Mouse (Mus musculus): Measurements from ENCODE around the gene Tmem177.

Gene Tmem177

DNA sequence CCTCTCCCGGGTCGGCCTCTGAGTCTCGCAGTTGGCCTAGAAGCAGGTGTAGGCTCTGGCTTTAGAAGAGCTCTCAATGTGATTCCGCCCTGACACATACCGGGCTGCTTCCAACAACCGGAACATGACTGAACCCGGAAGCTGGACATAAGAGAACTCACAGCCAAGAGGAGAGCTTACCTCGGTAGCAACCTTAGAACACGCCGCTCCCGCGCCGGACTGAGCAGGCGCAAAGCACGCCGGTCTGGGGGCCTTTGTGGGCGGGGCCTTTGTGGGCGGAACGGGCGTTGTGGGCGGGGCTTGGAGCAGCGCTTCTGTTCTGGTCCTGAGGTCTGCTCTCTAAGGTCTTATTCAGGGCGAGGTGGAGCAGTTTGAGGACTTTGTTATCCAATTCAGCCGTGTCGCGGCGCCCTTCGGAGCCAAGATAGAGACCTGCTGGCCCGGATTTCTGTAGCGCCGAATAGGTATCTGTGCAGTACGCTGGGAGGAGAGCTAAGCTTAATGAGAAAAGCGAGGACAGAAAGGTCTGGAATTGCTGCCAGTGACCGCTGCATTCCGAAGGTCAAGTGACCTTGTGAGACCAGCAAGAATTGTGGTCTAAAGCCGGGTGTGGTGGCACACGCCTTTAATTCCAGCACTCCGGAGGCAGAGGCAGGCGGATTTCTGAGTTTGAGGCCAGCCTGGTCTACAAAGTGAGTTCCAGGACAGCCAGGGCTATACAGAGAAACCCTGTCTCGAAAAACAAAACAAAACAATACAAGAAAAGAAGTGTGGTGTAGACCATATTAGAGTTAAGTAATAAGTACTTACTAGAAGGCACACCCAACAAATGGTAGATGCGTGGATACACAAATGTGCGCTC is at the start of gene Tmem177:
Gene Tmem177 (minus strand): TSS at position 256 of the 862 bp plus-strand sequence.
- peak; percentile 97 for DNase-seq

DNA sequence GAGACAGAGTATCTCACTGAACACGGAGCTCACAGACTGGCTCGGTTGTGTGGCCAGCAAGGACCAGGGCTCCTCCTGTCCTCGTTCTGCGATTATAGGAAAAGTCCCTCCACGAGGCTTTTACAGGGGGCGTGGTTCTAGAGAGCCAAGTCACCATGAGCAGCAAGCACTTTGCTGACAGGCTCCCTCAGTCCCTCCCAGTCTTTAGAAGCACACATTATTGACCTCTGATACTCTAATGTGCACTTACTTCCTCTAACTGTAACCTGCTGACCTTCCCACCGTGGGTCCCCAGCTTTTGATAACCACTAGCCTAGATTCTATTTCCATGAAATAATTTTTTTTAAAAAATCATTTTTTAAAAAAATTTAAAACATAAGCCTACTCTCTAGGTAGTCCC is 46.9 kb upstream of the Tmem177 start:
- DNase-seq, result no peak

DNA sequence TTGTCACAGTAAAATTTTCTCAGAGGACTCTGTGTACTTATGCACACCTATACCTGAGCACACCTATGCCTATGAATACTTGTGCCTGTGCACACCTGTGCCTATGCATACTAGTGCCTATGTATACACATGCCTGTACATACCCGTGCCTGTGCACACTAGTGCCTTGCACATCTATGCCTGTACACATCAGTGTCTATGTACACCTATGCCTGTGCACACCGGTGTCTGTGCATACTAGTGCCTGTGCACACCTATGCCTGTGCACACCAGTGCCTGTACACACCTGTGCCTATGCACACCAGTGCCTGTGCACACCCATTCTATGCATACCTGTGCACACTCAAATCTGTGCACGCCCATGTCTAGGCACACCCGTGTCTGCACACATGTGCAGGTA is 46.5 kb upstream of the Tmem177 start:
- no peak for DNase-seq

DNA sequence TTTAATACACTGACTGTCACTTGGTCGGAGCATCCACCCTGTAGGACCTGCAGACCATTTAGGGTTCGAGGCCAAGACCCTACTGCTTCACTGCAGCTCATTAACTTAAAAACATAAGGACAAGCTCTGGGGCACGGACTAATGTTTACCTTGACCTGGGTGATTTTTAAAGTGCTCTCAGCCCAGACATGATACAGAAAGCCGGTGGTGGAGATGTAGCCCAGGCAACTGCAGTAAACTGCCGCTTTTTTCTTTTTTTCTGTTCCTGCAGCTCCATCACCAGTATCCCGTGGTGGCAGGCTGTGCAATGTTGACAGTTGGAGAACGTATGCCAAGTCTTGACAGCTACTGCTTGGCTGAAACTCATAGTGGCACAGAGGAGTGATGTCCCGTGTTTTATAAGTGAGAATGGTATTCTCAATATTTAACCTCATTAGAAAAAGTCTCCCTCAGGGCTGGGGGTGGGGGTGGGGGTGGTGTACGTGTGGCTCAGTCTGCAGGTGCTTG is 44.8 kb upstream of the Tmem177 start:
- no peak for DNase-seq

DNA sequence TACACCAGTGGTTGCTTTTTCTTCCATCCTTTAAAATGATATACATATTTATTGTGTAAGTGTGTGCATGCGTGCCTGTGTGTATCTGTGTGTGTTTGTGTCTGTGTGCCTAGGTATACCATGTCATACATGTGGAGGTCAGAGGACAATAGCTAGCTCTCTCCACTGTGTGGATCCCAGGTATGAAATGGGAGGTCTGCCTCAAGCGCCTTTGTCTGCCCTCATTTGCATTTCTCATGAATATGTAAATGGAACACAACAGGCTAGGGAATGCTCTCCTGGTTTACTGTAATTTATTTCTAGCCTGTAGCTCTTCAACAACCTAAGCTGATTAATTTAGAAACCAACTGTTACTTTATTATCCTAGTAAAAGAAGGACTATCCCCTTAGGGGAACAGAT is 41.7 kb upstream of the Tmem177 start:
- DNase-seq, result no peak

DNA sequence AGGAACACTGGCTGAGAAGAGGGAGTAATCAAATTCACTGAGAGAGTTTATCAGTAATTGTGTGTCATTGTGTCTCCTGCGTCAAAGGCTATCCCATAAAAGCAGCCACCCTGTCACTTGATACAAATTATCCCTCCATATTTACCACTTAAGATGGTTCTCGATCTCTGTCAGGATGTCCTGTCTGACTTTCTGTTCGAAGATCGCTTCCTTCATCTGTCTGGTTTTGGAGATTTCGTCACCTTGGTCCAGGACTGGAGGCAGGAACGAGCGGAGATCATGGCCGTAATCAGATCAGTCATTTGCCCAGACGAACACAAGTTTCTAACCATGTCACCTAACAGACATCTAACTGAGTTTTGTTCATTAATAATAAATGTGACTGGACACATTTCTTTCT is 40.4 kb upstream of the Tmem177 start:
- DNase-seq, result no peak

DNA sequence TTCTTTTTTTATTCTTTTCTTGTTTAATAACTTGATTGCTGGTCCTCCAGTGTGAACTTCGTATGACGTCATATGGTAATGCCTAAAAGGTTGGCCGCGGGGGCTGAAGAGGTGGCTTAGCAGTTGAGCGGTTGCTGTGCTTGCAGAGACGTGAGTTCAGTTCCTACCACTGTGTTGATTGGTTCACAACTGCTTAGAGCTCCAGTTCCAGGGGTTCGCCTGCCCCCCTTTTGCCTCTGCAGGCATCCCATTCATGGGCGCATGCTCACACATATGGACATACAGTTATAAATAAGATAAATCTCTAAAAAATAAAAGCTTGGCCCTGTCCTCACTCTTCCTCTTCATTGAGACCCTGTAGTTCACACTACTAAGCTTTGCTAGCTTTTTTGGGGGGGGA is 37.1 kb upstream of the Tmem177 start:
- DNase-seq, result no peak

DNA sequence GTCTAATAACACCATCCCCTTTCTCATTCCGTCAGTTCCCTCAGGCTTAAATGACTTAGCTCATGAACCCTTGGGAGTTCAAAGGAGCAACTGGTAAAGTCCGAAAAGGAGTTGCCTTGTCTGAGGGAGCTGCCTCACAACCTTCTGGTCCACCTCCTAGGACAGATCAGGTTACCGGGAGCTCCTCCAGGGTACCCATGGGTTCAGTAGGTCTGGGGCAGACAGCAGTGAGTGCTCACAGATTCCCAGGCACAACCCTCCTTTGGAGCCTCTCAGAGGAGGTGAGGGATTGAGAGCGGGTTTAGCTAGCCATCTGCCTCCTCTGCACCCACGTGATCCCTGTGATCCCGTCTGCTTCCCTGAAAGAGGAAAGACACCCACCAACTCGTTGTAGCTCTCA is 23.9 kb upstream of the Tmem177 start:
- no peak for DNase-seq

DNA sequence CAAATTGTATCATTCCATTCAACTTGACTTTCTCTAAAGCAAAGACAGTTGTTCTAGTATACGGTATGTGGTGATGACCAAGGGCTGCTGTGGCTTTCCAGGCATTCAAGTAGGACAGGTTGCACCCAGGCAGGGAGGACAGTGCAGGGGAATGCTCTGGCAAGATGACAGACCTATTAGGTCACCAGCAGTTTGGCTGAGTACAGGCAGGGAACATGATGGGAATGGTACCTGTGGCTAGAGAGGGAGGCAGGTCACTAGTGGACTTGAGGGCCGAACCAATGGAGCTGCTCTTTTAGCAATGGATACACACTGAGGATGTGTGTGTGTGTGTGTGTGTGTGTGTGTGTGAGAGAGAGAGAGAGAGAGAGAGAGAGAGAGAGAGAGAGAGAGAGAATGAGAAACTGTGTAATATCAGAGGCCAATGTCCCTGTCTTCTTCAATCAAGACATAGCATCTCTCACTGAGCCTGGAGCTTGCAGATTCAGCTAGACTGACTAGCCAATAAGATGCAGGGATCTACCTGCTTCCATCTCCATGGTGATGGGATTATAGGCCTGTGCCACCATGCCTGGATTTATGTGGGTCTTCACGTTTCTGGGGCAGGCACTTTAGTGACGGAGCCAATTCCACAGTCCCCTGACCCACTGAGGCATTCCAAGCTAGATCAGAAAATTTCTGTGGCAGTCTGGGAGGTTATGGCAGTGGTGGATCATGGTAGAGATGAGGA is 18.6 kb upstream of the Tmem177 start:
- no peak for DNase-seq

DNA sequence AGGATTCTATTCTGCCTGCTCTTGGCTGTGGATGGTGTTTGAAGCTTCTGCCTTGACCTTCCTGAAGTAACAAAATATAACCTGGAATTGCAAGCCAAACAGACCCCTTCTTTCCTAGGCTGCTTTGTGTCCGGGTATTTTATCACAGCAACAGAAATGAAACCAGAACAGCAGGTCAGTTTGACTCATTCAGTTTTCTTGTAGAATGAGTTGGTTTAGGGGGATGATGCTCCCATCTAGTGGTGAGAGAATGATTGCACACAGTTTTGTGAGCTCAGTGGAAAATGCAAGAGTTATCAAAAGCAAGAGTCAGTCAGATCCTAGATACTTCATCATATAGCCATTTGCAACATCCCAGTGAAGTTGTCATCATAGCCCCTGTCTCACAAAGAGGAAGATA is 16.7 kb upstream of the Tmem177 start:
- DNase-seq, result peak; percentile 11

DNA sequence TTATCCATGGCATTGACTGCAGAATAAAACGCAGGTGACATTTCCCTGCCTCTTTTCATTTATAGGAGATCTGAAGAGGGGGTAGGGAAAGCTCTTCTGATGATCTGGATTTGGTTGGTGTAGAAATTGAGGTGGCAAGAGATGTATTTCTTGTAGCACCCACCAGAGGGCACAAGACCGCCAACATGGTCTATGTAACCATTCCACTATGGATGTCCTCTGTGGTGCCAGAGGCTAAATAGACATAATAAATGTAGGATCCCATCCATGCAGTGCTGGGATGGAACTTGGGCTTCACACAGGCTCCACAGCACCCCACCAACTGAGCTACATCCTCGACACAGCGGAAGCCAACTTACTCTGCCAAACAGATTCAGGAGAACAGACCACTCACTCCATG is 6.3 kb upstream of the Tmem177 start:
- DNase-seq, result peak; percentile 42

DNA sequence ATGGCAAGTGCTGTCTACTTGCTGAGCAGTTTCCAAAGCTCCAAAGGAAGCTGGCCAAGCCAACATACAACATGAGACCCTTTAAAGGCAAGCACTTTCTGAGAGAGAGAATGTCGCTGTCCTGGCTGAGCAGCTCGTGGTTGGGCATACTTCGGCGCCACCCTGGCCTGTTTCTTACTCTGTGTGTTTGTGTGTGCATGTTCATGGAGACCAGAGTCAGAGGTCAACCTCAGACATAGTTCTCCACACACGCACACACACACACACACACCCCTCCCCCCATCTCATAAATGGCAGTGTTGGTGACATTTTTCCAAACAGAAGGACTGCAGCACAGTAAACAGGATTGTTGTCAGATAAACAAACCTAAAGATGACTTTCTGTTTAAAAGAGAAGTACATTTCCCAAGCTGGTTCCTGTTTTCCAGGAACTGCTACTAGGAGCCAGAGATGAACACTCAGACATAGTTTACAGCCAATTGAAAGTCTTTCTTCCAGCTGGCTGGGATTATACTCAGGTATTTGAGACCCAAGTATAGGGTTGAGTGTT is 3.9 kb upstream of the Tmem177 start:
- DNase-seq, result no peak

DNA sequence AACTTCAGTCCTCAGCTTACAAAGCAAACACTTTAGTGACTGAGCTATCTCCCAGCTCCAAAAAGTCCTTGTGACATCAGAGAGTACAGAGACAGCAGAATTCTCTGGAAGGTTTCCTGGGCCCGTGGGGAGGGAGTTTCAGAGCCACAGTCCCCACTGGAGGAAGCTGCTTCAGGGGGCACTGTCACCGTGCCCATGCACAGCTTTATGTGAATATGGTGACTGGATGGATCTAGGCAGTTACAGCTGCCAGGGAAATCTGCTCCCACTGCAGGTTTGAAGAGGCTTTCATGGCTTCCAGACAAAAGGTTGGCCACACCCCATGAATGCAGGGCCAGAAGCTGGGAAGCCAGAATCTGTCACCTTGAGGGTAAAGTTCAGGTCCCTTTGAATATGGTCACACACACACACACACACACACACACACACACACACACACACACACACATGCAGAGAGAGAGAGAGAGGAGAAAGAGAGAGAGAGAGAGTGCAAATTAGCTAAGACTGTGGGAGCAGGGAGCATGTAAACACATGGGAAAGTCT is 5.7 kb downstream of the Tmem177 start:
- no peak for DNase-seq

DNA sequence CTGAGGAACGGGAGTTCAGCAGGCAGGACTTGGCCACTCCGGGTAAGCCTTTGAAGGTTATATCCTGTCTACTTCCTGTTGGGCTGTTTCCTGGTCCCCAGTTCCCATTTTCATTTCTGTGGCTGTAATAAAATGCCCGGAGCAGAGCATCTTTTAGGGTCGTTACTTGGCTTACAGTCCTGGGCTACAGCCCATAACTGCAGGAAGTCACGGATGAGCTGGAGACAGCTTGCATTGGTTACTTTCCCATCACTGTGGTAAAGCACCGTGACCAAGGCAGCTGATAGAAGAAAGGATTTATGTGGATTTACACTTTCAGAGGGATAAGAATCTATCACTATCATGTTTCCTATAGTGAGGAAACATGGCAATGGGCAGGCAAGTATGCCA is 9.8 kb downstream of the Tmem177 start:
- DNase-seq, result no peak

DNA sequence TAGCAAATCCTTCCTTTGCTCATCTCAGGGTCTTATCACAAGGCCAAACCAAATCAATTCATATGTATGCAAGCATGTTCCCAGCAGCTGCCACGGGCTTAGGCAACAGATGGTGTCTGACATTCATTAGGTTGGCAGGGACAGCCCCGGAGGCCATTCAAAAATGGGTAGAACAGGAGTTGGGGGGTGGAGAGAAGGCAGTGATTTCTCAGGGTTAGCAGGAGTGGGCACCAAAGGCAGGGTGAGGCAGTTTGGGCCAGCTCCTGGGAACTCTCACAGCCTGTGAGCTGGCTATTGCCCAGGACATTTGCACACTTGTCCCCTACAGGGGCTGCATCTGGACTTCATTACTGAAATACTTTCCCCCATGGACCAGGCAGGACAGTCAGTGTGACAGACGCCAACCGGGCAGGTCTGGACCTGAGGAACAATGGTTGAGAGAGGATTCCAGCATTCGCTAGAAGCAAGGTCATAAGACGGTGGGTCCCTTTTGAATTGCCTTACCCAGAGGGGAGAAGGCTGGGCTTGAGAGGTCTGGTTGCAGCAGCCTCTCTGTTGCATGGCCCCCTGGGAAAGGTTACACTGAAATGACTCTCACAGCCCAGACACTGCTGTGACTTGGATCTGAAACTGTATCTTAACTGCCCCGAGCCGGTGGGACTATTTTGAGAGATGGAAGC is 10.3 kb downstream of the Tmem177 start:
- DNase-seq, result no peak

DNA sequence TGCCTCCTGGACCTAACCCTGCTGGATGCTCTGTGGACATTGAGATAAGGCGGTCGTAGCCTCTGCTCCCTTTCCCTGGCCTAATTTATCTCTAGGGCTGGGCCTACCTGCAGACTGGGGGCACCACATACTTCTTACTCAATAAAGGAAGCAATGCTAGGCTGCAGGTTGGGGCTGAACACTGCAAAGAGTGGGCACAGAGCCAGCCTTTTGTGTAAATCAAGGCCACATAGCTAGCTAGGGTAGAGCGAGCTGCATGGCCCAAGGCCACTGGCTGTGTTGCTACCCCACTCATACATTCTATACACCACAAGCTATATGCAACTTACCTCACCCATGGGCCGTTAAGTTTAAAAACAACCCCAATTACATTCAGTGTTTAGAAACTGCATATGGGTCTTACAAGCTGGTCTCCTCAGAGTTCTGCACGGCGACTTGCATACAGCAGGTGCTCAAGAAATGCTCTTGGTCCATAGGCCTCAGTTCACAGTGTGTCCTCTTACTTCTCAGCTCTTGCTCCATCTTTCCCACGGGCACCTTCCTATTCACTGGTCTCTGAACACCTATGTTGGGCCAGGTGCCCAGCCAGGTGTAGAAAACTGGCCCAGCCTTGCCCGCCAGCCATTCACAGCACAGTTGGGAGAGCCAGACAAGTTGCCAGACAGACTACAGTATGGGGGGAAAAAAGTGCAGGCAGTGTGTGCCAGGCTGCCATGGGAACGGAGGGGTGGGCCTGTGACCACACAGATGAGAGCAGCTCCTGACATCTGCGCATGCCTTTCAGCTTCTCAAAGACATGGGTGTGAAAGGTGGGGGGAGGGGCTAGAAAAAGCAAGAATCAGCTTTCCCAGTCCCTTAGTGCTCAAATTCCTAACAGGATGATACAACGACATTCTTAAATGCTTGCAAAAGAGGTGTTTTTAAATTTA is 13.5 kb downstream of the Tmem177 start:
- peak; percentile 27 for DNase-seq

DNA sequence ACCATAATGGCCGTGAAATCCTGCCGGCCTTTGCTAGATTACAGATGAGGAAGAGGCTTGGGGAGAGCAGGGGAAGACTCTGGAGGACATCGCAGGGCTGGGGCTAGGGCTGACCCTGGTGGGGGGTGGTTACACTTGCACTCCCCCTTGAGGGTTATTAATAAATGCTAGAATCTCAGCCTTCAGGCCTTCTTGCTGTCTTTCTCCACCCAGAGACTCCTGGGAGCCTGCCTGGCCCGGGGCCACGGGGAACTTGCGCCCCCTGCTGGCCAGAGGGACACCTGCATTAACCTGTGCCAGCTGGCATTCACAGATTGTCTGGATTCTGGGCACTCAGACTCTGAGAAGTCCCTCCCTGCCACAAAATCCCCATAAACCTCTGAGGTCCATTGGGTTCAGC is 18.1 kb downstream of the Tmem177 start:
- DNase-seq, result peak; percentile 79

DNA sequence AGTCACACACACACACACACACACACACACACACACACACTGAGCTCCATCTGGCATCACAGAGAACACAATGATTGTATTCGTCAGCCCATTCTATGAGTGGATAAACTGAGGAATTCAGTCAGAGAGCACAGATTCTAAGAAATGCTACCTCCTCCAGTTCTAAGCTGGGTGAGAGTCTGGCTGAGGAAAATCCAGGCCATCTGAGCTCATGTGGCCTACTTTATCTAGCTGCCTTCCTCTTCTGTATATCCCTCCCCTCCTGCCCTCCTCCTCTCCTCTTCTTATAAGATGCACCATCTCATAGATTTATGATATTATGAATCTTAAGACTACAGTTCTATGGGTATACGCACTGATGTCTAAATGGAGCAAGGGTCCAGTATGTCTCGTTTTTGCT is 19.4 kb downstream of the Tmem177 start:
- no peak for DNase-seq

DNA sequence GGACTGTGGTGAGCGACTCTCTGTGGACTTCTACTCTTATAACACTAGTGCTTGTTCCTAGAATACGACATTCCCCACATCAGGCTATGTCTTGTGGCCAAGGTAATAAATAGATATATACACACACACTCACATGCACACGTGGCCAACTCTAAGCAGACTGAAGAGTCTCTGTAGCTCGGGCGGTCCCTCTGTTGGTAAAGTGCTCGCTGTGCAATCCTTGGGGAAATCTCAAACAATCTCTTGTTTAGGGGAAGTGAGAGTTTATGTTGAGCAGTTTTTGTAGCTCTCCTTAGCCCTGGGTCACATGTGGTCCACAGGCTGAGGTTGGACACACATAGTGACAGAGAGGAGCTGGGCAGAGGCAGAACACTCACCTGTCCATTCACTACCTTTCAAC is 20.1 kb downstream of the Tmem177 start:
- DNase-seq, result no peak

DNA sequence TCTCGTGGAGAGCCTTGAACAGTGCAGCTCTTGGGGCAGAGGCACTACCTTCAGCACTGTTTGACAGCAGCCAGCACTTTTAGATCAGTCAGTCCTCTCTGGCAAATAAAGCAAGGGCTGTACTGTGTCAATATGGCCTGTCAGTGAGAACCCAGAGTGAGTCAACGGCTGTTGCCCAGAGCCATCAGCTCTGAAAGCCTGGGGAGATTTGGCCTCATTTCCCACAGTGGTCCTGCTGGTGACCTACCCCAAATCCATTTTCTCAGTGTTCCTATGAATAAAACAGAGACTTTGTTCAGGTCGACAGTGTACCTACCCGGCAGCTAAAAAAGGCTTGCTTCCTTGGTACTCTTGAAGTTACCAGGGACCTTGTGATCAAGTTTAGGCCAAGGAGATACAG is 21.1 kb downstream of the Tmem177 start:
- DNase-seq, result no peak

DNA sequence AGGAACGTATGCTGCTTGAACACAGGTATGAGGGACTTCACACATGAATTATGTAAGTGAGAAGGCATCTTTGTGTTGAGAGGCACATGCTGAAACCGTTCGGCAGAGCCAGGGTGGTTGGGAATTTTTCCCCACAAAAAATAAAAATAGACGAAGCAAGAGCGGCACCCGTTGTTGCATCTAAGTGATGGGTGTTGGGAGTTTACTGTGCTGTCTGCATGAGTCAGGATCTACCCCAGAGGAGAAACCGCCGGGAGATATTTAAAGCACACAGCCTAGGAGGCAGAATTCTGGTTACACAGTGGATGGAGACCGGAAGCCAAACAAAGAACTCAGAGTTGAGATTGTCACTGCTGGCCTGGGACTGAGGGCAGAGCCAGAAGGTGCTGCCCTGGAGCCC is 21.9 kb downstream of the Tmem177 start:
- DNase-seq, result no peak

DNA sequence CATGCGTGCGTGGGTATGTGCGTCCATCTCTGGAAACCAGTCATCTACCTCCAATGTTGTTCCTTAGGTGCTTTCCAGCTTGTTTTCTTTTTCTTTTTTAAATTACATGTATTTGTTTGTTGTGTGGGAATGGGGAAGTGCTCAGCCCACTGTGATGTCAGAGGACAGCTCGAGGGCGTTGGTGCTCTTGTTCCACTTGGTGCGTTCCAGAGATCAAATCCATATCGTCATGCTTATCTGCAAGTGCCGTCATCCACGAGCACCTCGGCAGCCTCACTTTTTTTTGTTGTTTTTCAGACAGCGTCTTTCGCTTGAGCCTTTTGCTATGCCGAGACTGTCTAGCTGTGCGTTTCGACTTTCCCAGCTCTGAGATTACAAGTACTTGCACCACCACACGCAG is 23.7 kb downstream of the Tmem177 start:
- DNase-seq, result no peak

All from kidney, postnatal 10 days (tissue).